Mouse (Mus musculus): Measurements from ENCODE around the gene Gcsh. TPM values are rescaled to one million over a fixed set of nuclear protein-coding genes. Genes with fewer than 3 reads are reported as not detected.

Gcsh gene
- total and polyA plus RNA-seq, 2 experiments from 2014 or later = 44.6 to 131 TPM

GRCm38 (mm10) chr8:117015670-117016069, 22.3 kb upstream of the Gcsh start:
- DNase-seq (ENCODE audit: low spot score) = no peak
- Histone ChIP-seq H3K9me3 (ENCODE audit: low read length) (no peaks in the 10 kb centered on the region), H3K4me2 (ENCODE audit: low read depth, low read length) (no peak overlapping the region), H3K4me3 (ENCODE audit: low read length) (no peak overlapping the region), H3K4me1 (ENCODE audit: insufficient read depth, low read length) (no peaks in the 10 kb centered on the region), H3K9ac (replicated peaks; ENCODE audit: low read length) (no peak overlapping the region), H3K27me3 (ENCODE audit: insufficient read depth, low read length) (no peaks in the 10 kb centered on the region), H3K36me3 (ENCODE audit: insufficient read depth, low read length) (no peaks in the 10 kb centered on the region), H3K27ac (no peak overlapping the region)
- WGBS = 63% methylated on average over 4 of the region's 4 CpGs
- no peak for ATAC-seq
- no peak for TF ChIP-seq CTCF (IDR thresholded peaks at IDR 0.05; ENCODE audit: low read depth)

- Histone ChIP-seq H3K4me3 (ENCODE audit: low read length) (no peak overlapping the region), H3K36me3 (ENCODE audit: insufficient read depth, low read length) (no peaks in the 10 kb centered on the region), H3K9ac (replicated peaks; ENCODE audit: low read length) (no peak overlapping the region), H3K27me3 (ENCODE audit: insufficient read depth, low read length) (no peaks in the 10 kb centered on the region), H3K27ac (no peak overlapping the region), H3K4me1 (ENCODE audit: insufficient read depth, low read length) (no peaks in the 10 kb centered on the region), H3K4me2 (ENCODE audit: low read depth, low read length) (no peak overlapping the region), H3K9me3 (ENCODE audit: low read length) (no peaks in the 10 kb centered on the region)
- no peak for DNase-seq (ENCODE audit: low spot score)
- TF ChIP-seq CTCF (IDR thresholded peaks at IDR 0.05; ENCODE audit: low read depth) = no peak
- WGBS = 87% methylated on average over 9 of the region's 9 CpGs
- no peak for ATAC-seq
Measured at GRCm38 (mm10) chr8:117011366-117011765, 18.0 kb upstream of the Gcsh start.

DNA sequence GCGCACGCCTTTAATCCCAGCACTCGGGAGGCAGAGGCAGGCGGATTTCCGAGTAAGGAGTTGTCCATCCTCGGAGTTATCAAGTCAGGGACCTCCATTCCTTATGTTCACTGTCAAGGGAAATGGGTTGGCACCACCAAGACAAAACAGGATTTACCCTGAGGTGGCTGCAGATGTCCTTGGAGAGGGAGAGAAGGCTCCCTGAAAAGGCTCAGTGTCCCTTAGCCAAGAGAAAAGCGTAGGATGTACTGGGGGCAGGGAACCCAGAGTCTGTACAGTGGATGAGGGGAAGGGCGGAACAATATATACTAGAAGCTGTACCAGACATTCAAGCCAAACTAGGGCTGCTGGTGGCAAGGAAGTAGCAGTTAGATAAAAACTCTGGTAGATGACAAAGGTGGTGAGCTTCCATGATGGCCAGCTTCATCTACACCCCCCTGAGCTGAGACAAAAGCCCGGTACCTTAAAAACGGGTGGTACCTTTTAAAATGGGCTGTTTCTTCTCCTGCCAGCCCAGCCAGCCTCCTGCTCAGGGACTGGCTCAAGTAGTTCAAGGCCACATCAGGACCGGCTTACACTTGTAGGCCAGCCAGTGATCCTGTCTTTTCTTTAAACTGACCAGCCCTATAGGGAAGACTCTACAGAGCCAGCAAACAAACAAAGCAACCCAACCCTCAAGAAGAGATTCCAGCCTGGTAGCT, 829 bp upstream of the Gcsh start:
- DNase-seq (ENCODE audit: low spot score) = no peak
- peak overlapping the region; percentile 99 for H3K4me2 ChIP-seq (ENCODE audit: low read depth, low read length)
- H3K4me1 ChIP-seq (ENCODE audit: insufficient read depth, low read length) = no peaks in the 10 kb centered on the region
- H3K27ac ChIP-seq = peak overlapping the region; percentile 51; the same call in 1 of the 2 replicates
- 65% methylated on average over 11 of the region's 11 CpGs for WGBS
- ATAC-seq = no peak
- TF ChIP-seq CTCF (IDR thresholded peaks at IDR 0.05; ENCODE audit: low read depth) = no peak
- no peaks in the 10 kb centered on the region for H3K27me3 ChIP-seq (ENCODE audit: insufficient read depth, low read length)
- H3K9ac ChIP-seq (replicated peaks; ENCODE audit: low read length) = 0 out of 2 replicates have a peak overlapping the region, but pooled peaks have one; percentile 52
- H3K9me3 ChIP-seq (ENCODE audit: low read length) = no peaks in the 10 kb centered on the region
- peak overlapping the region; percentile 77 for H3K4me3 ChIP-seq (ENCODE audit: low read length)
- no peaks in the 10 kb centered on the region for H3K36me3 ChIP-seq (ENCODE audit: insufficient read depth, low read length)

- no peaks in the 10 kb centered on the region for H3K9me3 ChIP-seq (ENCODE audit: low read length)
- peak overlapping the region; percentile 77 for H3K4me3 ChIP-seq (ENCODE audit: low read length)
- peak overlapping the region; percentile 99 for H3K4me2 ChIP-seq (ENCODE audit: low read depth, low read length)
- H3K27me3 ChIP-seq (ENCODE audit: insufficient read depth, low read length) = no peaks in the 10 kb centered on the region
- H3K9ac ChIP-seq (replicated peaks; ENCODE audit: low read length) = peak overlapping the region; percentile 52; the same call in 1 of the 2 replicates
- 0 out of 2 replicates have a peak overlapping the region, but pooled peaks have one; percentile 54 for H3K27ac ChIP-seq
- DNase-seq (ENCODE audit: low spot score) = peak; percentile 6
- no peaks in the 10 kb centered on the region for H3K4me1 ChIP-seq (ENCODE audit: insufficient read depth, low read length)
- TF ChIP-seq CTCF (IDR thresholded peaks at IDR 0.05; ENCODE audit: low read depth) = no peak
- no peaks in the 10 kb centered on the region for H3K36me3 ChIP-seq (ENCODE audit: insufficient read depth, low read length)
- WGBS = 7% methylated on average over 23 of the region's 23 CpGs
- ATAC-seq = no peak
Measured at GRCm38 (mm10) chr8:116992176-116992971, 963 bp downstream of the Gcsh start.

DNA sequence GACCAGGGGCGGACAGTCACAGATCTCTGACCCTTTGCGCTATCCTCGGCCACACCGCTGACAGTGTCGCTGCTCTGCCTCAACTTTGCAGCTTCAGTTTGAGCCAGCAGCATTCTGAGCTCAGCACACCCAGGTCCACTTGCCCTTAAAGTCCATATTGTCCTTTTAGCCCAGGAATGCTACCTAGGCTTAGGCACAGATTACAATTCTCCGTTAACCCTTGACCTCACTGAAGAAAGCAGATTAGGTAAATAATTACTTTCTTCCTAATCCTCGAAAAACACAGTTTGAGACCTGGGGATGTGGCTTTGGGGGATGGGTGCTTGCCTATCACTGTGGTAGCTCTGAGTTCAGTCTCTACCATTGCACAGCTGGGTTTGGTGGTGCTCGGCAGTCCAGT, 2.1 kb downstream of the Gcsh start:
- Histone ChIP-seq H3K4me1 (ENCODE audit: insufficient read depth, low read length) (no peaks in the 10 kb centered on the region), H3K27me3 (ENCODE audit: insufficient read depth, low read length) (no peaks in the 10 kb centered on the region), H3K27ac (no peak overlapping the region), H3K9ac (replicated peaks; ENCODE audit: low read length) (no peak overlapping the region), H3K4me3 (ENCODE audit: low read length) (no peak overlapping the region), H3K36me3 (ENCODE audit: insufficient read depth, low read length) (no peaks in the 10 kb centered on the region), H3K4me2 (ENCODE audit: low read depth, low read length) (no peak overlapping the region), H3K9me3 (ENCODE audit: low read length) (no peaks in the 10 kb centered on the region)
- TF ChIP-seq CTCF (IDR thresholded peaks at IDR 0.05; ENCODE audit: low read depth) = no peak
- 88% methylated on average over 8 of the region's 8 CpGs for WGBS
- ATAC-seq = no peak
- DNase-seq (ENCODE audit: low spot score) = no peak

- ATAC-seq (no peak), DNase-seq (ENCODE audit: low spot score) (no peak)
- peak; percentile 39 for TF ChIP-seq CTCF (IDR thresholded peaks at IDR 0.05; ENCODE audit: low read depth)
- no peaks in the 10 kb centered on the region for H3K4me1 ChIP-seq (ENCODE audit: insufficient read depth, low read length)
- no peak overlapping the region for H3K4me2 ChIP-seq (ENCODE audit: low read depth, low read length)
- H3K9me3 ChIP-seq (ENCODE audit: low read length) = no peaks in the 10 kb centered on the region
- H3K27ac ChIP-seq = no peak overlapping the region
- no peaks in the 10 kb centered on the region for H3K27me3 ChIP-seq (ENCODE audit: insufficient read depth, low read length)
- no peak overlapping the region for H3K4me3 ChIP-seq (ENCODE audit: low read length)
- no peak overlapping the region for H3K9ac ChIP-seq (replicated peaks; ENCODE audit: low read length)
- 95% methylated on average over 3 of the region's 3 CpGs for WGBS
- 0 out of 2 replicates have a peak, but pooled peaks cover under 1% of the 10 kb centered on the region for H3K36me3 ChIP-seq (ENCODE audit: insufficient read depth, low read length)
Measured at GRCm38 (mm10) chr8:116989842-116990241, 3.5 kb downstream of the Gcsh start.
